Mouse (Mus musculus) kidney, adult 2 months (tissue): ENCODE measurements around the gene Bptf. TPM values are rescaled to one million over a fixed set of nuclear protein-coding genes. Genes with fewer than 3 reads are reported as not detected.

Experiments used
- DNase-seq: peaks from one replicate; pipeline ENCODE4 v3.0.0; 2021
- H3K27ac ChIP-seq: fragments of 200-500 bp; 2 replicates; pipeline ENCODE4 v1.5.1; 2012; ENCODE audit warnings: low read depth, low read length, control low read depth, inconsistent platforms; ENCODE audit not compliant: insufficient read depth
- H3K27me3 ChIP-seq: fragments of 200-500 bp; replicated peaks from 2 replicates; pipeline ENCODE4 v1.6.1; 2012; ENCODE audit warnings: mild to moderate bottlenecking, moderate library complexity, low read length, inconsistent platforms; ENCODE audit not compliant: control insufficient read depth, insufficient read depth
- H3K36me3 ChIP-seq: fragments of 200-500 bp; 2 replicates; pipeline ENCODE4 v1.6.1; 2012; ENCODE audit warnings: mild to moderate bottlenecking, moderate library complexity, low read length, inconsistent platforms; ENCODE audit not compliant: control insufficient read depth, insufficient read depth
- H3K4me1 ChIP-seq: fragments of 200-500 bp; 2 replicates; pipeline ENCODE4 v1.6.1; 2011; ENCODE audit warnings: low read length; ENCODE audit not compliant: control insufficient read depth, insufficient read depth
- H3K4me3 ChIP-seq: fragments of 200-500 bp; 2 replicates; pipeline ENCODE4 v1.5.1; 2011; ENCODE audit warnings: mild to moderate bottlenecking, low read depth, low read length, control low read depth; ENCODE audit not compliant: insufficient read depth
- CTCF ChIP-seq: fragments of 200-500 bp; conservative IDR thresholded peaks from 2 replicates; pipeline ENCODE4 v1.5.1; 2011; ENCODE audit warnings: low read depth, mild to moderate bottlenecking, control low read depth, low read length, moderate library complexity, mixed read lengths; ENCODE audit not compliant: insufficient read depth, insufficient read length
- POLR2A ChIP-seq: fragments of 200-500 bp; IDR thresholded peaks from one replicate; pipeline ENCODE4 v1.6.1; 2011; ENCODE audit warnings: low read depth, low read length, control low read depth
- WGBS: fragments of 180-500 bp; shearing (Covaris S2); methylation state at CpG from one replicate; pipeline ENCODE4 v1.1.7; 2018; 5-methylcytosine and 5-hydroxymethylcytosine counted together
- polyA plus RNA-seq: library from polyadenylated mRNA; depleted of rRNA; stranded (reverse); fragments of >200 nt; gene quantifications from 2 replicates; pipeline ENCODE4 v1.2.3, GENCODE M21; 2012

The Bptf gene
- polyA plus RNA-seq, 1 experiment: 16.7 TPM

- Histone ChIP-seq H3K4me1 (no peaks in the 10 kb centered on the region), H3K4me3 (no peak overlapping the region), H3K27me3 (no peaks in the 10 kb centered on the region), H3K36me3 (no peaks in the 10 kb centered on the region; the same call in 1 of the 2 replicates), H3K27ac (no peak overlapping the region)
- WGBS: 89% methylated on average over 5 of the region's 5 CpGs
- no peak for TF ChIP-seq CTCF
- no peak for TF ChIP-seq POLR2A
- no peak for DNase-seq
Measured at GRCm38 (mm10) chr11:107039417-107039816, 92.5 kb downstream of the Bptf start.

- no peaks in the 10 kb centered on the region for H3K27me3 ChIP-seq
- no peaks in the 10 kb centered on the region for H3K4me1 ChIP-seq
- TF ChIP-seq POLR2A: no peak
- TF ChIP-seq CTCF: no peak
- DNase-seq: no peak
- WGBS: 83% methylated on average over 10 of the region's 10 CpGs
- H3K4me3 ChIP-seq: no peak overlapping the region
- H3K27ac ChIP-seq: no peak overlapping the region
- no peaks in the 10 kb centered on the region for H3K36me3 ChIP-seq
Measured at GRCm38 (mm10) chr11:107034085-107034810, 97.7 kb downstream of the Bptf start.

DNA sequence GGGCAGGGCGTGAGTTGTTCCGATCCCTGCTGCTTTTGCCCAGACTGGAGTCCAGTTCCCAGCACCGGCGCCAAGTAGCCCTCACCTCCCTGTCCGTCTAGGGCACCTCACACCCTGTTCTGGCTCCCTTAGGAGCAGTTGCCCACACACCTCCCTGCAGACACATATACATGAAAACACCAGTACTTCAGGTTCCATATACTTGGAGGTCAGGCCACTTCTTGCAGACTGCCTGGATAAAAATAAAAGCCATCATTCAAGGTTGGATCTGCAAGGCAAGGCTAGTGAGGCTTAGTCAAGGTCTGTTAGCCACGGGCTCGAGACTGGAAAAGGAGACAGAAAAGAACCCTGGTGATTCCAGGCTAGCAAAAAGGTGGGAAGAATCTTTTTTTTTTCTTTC lies 100.3 kb downstream of the Bptf start:
- WGBS: 27% methylated on average over 7 of the region's 7 CpGs
- no peak for DNase-seq
- H3K4me1 ChIP-seq: peaks cover 1% of the 10 kb centered on the region; the same call in 1 of the 2 replicates

DNA sequence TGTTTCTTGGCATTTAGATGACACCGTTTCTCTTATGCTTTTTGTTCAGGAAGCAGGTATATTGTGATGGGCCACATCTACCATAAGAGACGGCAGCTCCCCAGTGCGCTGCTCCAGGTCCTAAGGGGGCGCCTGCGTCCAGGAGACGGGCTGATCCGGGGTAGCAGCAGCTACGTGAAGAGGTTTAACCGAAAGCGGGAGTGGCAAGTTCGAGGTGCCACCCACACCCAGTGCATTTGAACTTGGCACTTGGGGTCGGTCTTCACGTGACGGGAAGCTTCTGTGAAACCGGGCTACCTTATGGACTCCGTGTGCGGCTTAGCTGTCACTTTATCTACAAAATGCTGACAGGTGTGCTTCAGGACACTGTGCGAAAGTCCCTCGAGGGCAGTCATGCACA lies 102.4 kb downstream of the Bptf start:
- DNase-seq: peak; percentile 10
- H3K27ac ChIP-seq: no peak overlapping the region
- TF ChIP-seq POLR2A (no peak), CTCF (no peak)
- no peaks in the 10 kb centered on the region for H3K36me3 ChIP-seq
- no peaks in the 10 kb centered on the region for H3K27me3 ChIP-seq
- no peak overlapping the region for H3K4me3 ChIP-seq
- 49% methylated on average over 19 of the region's 19 CpGs for WGBS
- peaks cover 6% of the 10 kb centered on the region; the same call in 1 of the 2 replicates for H3K4me1 ChIP-seq

More for the DNA sequence above, 100.3 kb downstream of the Bptf start:
- TF ChIP-seq CTCF (no peak), POLR2A (no peak)
- no peaks in the 10 kb centered on the region for H3K36me3 ChIP-seq
- no peak overlapping the region for H3K4me3 ChIP-seq
- H3K27ac ChIP-seq: no peak overlapping the region
- no peaks in the 10 kb centered on the region for H3K27me3 ChIP-seq

DNA sequence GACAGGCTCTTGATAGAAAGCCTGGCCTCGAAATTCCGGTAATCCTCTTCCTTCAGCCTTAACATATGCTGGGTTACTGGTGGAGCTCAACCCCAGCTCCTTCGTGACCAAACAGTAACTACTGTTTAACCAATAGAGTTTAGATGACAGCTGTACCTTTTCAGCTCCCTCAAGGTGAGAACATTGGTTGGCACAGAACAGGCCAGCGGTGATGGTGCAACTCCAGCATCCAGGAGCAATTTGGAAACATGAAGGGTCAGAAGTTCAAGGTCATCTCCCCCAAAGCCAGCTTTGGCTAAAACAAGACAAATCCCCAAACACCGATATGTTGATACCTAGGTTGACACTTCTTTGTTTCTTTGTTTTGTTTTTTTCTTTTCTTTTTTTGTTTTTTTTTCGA lies 103.2 kb downstream of the Bptf start:
- no peak for DNase-seq
- H3K36me3 ChIP-seq: no peaks in the 10 kb centered on the region
- TF ChIP-seq CTCF (no peak), POLR2A (no peak)
- H3K27ac ChIP-seq: no peak overlapping the region
- 64% methylated on average over 6 of the region's 6 CpGs for WGBS
- peak overlapping the region; percentile 79; the same call in 1 of the 2 replicates for H3K4me3 ChIP-seq
- peaks cover 6% of the 10 kb centered on the region; the same call in 1 of the 2 replicates for H3K4me1 ChIP-seq
- no peaks in the 10 kb centered on the region for H3K27me3 ChIP-seq

DNA sequence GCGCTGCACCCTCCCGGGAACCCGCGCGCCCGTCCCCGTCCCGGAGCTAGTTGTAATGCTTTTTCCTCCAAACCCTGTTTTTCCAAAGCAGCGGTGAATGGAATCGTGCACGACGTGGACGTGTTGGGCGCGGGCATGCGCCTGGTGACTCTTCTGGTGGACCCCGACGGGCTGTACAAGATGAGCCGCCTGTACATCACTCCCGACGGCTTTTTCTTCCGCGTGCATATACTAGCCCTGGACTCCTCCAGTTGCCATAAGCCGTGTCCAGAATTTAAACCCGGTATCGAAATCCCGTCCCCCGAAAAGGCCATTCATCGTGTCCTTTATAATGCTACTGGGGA lies 103.7 kb downstream of the Bptf start:
- peak overlapping the region; percentile 79 for H3K4me3 ChIP-seq
- peaks cover 6% of the 10 kb centered on the region; the same call in 1 of the 2 replicates for H3K4me1 ChIP-seq
- 3% methylated on average over 29 of the region's 29 CpGs for WGBS
- H3K36me3 ChIP-seq: no peaks in the 10 kb centered on the region
- no peaks in the 10 kb centered on the region for H3K27me3 ChIP-seq
- TF ChIP-seq POLR2A: no peak
- no peak for TF ChIP-seq CTCF
- DNase-seq: no peak
- H3K27ac ChIP-seq: no peak overlapping the region

DNA sequence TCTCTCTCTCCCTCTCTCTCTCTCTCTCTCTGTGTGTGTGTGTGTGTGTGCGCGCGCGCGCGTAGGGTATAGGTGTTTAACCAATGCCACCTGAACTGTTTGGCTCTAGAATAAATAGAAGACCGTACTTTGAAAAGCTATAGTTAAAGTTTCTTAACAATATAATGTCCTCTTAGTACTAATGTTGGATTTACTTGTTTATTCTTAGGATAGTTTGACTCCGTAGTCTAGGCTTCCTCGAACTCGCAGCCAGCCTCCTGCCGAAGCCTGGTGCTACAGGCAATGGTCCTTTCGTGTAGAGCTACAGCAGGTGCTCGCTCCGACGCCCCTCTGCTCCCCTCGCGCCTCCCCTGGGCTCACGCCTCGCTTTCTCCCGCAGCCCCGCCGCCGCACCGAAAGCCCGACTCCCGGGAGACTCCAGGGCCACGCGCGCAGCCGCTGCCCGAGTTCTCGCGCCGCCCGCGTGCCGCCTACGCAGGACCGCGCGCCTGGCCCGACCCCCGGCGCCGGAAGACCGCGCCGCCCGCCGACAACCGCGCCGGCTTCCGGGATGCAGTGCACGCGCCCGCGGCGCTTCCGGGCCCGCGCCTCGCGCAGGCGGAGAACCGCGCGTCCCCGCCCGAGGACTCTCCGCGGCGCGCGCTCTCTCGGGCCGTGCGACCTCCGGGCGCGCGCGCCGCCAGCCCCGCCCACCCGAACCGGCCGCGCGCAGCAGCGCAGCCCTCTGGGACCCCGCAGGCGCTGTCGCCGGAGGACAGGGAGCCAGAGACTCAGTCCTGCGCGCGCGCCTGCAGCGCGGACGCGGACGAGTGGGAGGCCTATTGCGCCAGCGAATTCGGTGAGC lies 104.3 kb downstream of the Bptf start:
- peak overlapping the region; percentile 58 for H3K27ac ChIP-seq
- WGBS: 4% methylated on average over 107 of the region's 107 CpGs
- DNase-seq: peak; percentile 92

More for the DNA sequence above, 104.3 kb downstream of the Bptf start:
- Histone ChIP-seq H3K4me3 (peak overlapping the region; percentile 79), H3K36me3 (no peaks in the 10 kb centered on the region), H3K4me1 (peaks cover 6% of the 10 kb centered on the region; the same call in 1 of the 2 replicates), H3K27me3 (no peaks in the 10 kb centered on the region)
- TF ChIP-seq POLR2A: no peak
- TF ChIP-seq CTCF: no peak
